Mouse (Mus musculus): ENCODE measurements at regions not wholly inside any gene's neighbourhood (a gene's known extent, or its start where the extent isn't known, plus 50 kb on each side); places are given as distances from the start of the nearest gene placed in this dataset.

- H3K27ac ChIP-seq: peak overlapping the region; percentile 17; the same call in 1 of the 2 replicates
- ATAC-seq: peak; percentile 71
- no peak overlapping the region for H3K4me3 ChIP-seq (replicated peaks)
- H3K27me3 ChIP-seq (replicated peaks): no peaks in the 10 kb centered on the region
- WGBS: 24% methylated on average over 12 of the region's 12 CpGs
- H3K36me3 ChIP-seq: no peaks in the 10 kb centered on the region
- H3K9ac ChIP-seq: no peak overlapping the region
- H3K9me3 ChIP-seq: no peaks in the 10 kb centered on the region
- peaks cover 7% of the 10 kb centered on the region; the same call in 1 of the 2 replicates for H3K4me1 ChIP-seq (replicated peaks)
- no peak overlapping the region for H3K4me2 ChIP-seq (replicated peaks)
These were observed 218.7 kb upstream of the Camk1g start for GRCm38 (mm10) chr1:193588477-193589464.

- no peak overlapping the region for H3K4me3 ChIP-seq (replicated peaks)
- peaks cover 7% of the 10 kb centered on the region; the same call in 1 of the 2 replicates for H3K4me1 ChIP-seq (replicated peaks)
- H3K9me3 ChIP-seq: no peaks in the 10 kb centered on the region
- H3K27me3 ChIP-seq (replicated peaks): no peaks in the 10 kb centered on the region
- H3K9ac ChIP-seq: no peak overlapping the region
- H3K27ac ChIP-seq: no peak overlapping the region
- no peak overlapping the region for H3K4me2 ChIP-seq (replicated peaks)
- ATAC-seq: no peak
- WGBS: 84% methylated on average over 2 of the region's 2 CpGs
- no peaks in the 10 kb centered on the region for H3K36me3 ChIP-seq
These were observed 217.2 kb upstream of the Camk1g start for GRCm38 (mm10) chr1:193587317-193587716.

- H3K36me3 ChIP-seq: no peaks in the 10 kb centered on the region
- no peak overlapping the region for H3K27ac ChIP-seq
- H3K9ac ChIP-seq: no peak overlapping the region
- ATAC-seq: no peak
- H3K4me3 ChIP-seq (replicated peaks): no peak overlapping the region
- H3K4me1 ChIP-seq (replicated peaks): peaks cover 7% of the 10 kb centered on the region; the same call in 1 of the 2 replicates
- H3K27me3 ChIP-seq (replicated peaks): no peaks in the 10 kb centered on the region
- no peaks in the 10 kb centered on the region for H3K9me3 ChIP-seq
- WGBS: 64% methylated on average over 6 of the region's 6 CpGs
- no peak overlapping the region for H3K4me2 ChIP-seq (replicated peaks)
These were observed 216.8 kb upstream of the Camk1g start for GRCm38 (mm10) chr1:193586896-193587295.

GRCm38 (mm10) chr1:193583791-193584190, 213.7 kb upstream of the Camk1g start:
- H3K27me3 ChIP-seq (replicated peaks): no peaks in the 10 kb centered on the region
- ATAC-seq: no peak
- 85% methylated on average over 2 of the region's 2 CpGs for WGBS
- no peak overlapping the region for H3K9ac ChIP-seq
- no peaks in the 10 kb centered on the region for H3K36me3 ChIP-seq
- no peaks in the 10 kb centered on the region for H3K9me3 ChIP-seq
- H3K4me2 ChIP-seq (replicated peaks): no peak overlapping the region
- peaks cover 2% of the 10 kb centered on the region; the same call in 1 of the 2 replicates for H3K4me1 ChIP-seq (replicated peaks)
- no peak overlapping the region for H3K4me3 ChIP-seq (replicated peaks)
- no peak overlapping the region for H3K27ac ChIP-seq

DNA sequence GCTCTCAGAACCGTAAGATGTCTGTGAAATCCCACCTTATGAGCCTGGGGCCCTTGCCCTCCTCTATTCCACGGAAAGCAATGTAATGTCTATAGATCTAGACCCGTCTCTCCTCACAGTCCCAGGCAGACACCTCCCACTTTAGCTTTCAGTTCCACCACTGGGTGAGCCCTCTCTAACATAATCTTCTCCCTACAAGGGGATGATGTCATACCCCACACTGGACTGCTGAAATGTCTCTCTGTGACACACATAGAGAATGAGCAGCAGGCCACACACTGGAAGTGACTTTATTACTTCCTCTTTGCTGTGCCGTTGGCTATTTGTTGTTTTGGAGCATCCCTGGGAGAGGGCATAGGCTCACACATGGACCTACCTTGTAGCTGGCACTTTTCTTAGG, 210.3 kb upstream of the Camk1g start:
- 62% methylated on average over 4 of the region's 4 CpGs for WGBS
- no peak overlapping the region for H3K4me2 ChIP-seq (replicated peaks)
- no peaks in the 10 kb centered on the region for H3K4me1 ChIP-seq (replicated peaks)
- H3K4me3 ChIP-seq (replicated peaks): no peak overlapping the region
- H3K9ac ChIP-seq: no peak overlapping the region
- no peaks in the 10 kb centered on the region for H3K36me3 ChIP-seq
- H3K27me3 ChIP-seq (replicated peaks): no peaks in the 10 kb centered on the region
- no peak for ATAC-seq
- no peak overlapping the region for H3K27ac ChIP-seq
- no peaks in the 10 kb centered on the region for H3K9me3 ChIP-seq

GRCm38 (mm10) chr1:193579671-193580070, 209.6 kb upstream of the Camk1g start:
- Histone ChIP-seq H3K4me3 (replicated peaks) (no peak overlapping the region), H3K4me2 (replicated peaks) (no peak overlapping the region), H3K9me3 (no peaks in the 10 kb centered on the region), H3K27me3 (replicated peaks) (no peaks in the 10 kb centered on the region), H3K36me3 (no peaks in the 10 kb centered on the region), H3K27ac (no peak overlapping the region), H3K9ac (no peak overlapping the region), H3K4me1 (replicated peaks) (no peaks in the 10 kb centered on the region)
- no peak for ATAC-seq
- 81% methylated on average over 3 of the region's 3 CpGs for WGBS

GRCm38 (mm10) chr1:193578661-193579175, 208.6 kb upstream of the Camk1g start:
- no peaks in the 10 kb centered on the region for H3K36me3 ChIP-seq
- H3K27me3 ChIP-seq (replicated peaks): no peaks in the 10 kb centered on the region
- ATAC-seq: no peak
- H3K4me3 ChIP-seq (replicated peaks): no peak overlapping the region
- H3K4me2 ChIP-seq (replicated peaks): no peak overlapping the region
- no peak overlapping the region for H3K27ac ChIP-seq
- no peaks in the 10 kb centered on the region for H3K4me1 ChIP-seq (replicated peaks)
- 85% methylated on average over 2 of the region's 2 CpGs for WGBS
- no peak overlapping the region for H3K9ac ChIP-seq
- no peaks in the 10 kb centered on the region for H3K9me3 ChIP-seq

DNA sequence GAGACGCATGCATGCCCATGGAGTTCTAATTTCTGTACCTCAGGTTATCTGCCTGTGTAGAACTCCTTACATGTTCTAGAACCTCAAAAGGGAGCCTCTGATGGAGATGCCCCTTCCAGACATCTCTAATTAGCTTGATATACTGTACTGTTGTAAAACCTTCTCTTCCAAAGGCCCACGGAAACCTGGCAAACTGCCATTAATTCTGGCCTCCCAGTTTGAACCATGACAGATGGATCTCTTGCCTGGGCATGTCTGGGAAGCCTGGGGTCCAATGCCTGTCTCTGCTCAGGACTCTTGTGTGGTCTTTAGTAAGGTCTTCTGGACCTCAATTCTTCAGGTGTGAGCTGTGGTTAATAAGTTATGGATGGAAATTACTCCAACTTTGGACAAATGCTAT, 207.7 kb upstream of the Camk1g start:
- Histone ChIP-seq H3K4me1 (replicated peaks) (no peaks in the 10 kb centered on the region), H3K27me3 (replicated peaks) (no peaks in the 10 kb centered on the region), H3K36me3 (no peaks in the 10 kb centered on the region), H3K4me2 (replicated peaks) (no peak overlapping the region), H3K9me3 (no peaks in the 10 kb centered on the region), H3K9ac (no peak overlapping the region), H3K27ac (no peak overlapping the region), H3K4me3 (replicated peaks) (no peak overlapping the region)
- 67% methylated on average over 2 of the region's 2 CpGs for WGBS
- ATAC-seq: no peak

DNA sequence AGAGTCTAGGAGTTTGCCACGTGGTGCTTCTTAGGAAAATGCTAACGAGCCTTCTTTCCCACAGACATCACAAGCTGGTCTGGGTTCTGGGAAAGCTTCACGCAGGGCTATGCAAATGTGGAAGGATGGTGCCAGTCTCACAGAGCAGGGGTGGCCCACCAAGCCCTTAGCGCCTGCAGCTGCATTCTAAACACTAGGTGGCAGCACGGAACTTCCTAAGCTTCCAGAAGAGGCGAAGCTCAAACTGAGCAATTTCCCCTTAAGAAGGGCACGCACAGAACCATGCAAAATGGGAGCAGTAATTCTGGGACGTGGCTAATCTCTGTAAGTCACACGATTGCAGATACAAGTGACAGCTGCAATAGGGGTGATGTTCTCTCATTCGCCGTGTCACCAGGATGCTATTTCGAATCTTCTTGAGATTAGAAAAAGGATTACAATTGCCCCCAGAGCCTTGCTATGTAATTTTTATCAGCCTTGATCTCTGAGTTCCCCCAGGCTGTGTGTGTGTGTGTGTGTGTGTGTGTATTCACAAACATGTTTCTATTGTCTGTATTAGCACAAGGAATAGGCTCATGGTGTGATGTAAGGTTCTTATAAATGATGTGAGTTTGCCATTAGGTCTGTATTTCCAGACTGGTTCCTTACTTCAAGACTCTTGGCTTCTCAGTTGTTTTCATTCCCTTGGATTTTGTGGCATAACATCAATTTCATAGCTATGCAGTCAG, 206.1 kb upstream of the Camk1g start:
- H3K9ac ChIP-seq: no peak overlapping the region
- no peaks in the 10 kb centered on the region for H3K4me1 ChIP-seq (replicated peaks)
- H3K27ac ChIP-seq: no peak overlapping the region
- no peaks in the 10 kb centered on the region for H3K27me3 ChIP-seq (replicated peaks)
- H3K4me3 ChIP-seq (replicated peaks): no peak overlapping the region
- no peaks in the 10 kb centered on the region for H3K36me3 ChIP-seq
- 8% methylated on average over 12 of the region's 12 CpGs for WGBS
- ATAC-seq: peak; percentile 81
- no peaks in the 10 kb centered on the region for H3K9me3 ChIP-seq
- H3K4me2 ChIP-seq (replicated peaks): no peak overlapping the region

DNA sequence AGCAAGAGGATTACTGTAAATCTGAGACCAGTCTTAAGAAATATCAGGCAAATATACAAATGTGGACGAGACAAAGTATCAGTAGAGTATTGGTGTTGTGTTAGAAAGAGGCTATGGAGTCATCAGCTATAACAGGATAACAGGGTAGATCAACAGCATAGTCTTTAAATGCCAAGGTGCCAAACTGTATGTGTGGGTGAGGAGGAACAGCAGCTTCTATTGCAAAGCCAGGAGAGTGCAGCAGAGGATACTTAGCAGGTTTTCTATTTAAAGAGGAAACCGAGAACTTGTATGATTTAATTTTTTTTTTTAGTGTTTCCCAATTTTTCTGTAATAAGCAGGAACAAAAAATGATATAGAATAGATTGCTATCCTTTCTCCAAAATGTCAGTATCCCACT, 202.7 kb upstream of the Camk1g start:
- Histone ChIP-seq H3K9ac (no peak overlapping the region), H3K27me3 (replicated peaks) (no peaks in the 10 kb centered on the region), H3K4me1 (replicated peaks) (no peaks in the 10 kb centered on the region), H3K4me3 (replicated peaks) (no peak overlapping the region), H3K4me2 (replicated peaks) (no peak overlapping the region), H3K27ac (no peak overlapping the region), H3K36me3 (no peaks in the 10 kb centered on the region), H3K9me3 (no peaks in the 10 kb centered on the region)
- WGBS: 72% methylated on average over 2 of the region's 2 CpGs
- ATAC-seq: no peak

GRCm38 (mm10) chr1:193572411-193572810, 202.3 kb upstream of the Camk1g start:
- no peaks in the 10 kb centered on the region for H3K4me1 ChIP-seq (replicated peaks)
- H3K27me3 ChIP-seq (replicated peaks): no peaks in the 10 kb centered on the region
- H3K4me3 ChIP-seq (replicated peaks): no peak overlapping the region
- H3K4me2 ChIP-seq (replicated peaks): no peak overlapping the region
- no peak for ATAC-seq
- WGBS: 92% methylated on average over 3 of the region's 3 CpGs
- H3K36me3 ChIP-seq: no peaks in the 10 kb centered on the region
- no peak overlapping the region for H3K27ac ChIP-seq
- no peak overlapping the region for H3K9ac ChIP-seq
- no peaks in the 10 kb centered on the region for H3K9me3 ChIP-seq

DNA sequence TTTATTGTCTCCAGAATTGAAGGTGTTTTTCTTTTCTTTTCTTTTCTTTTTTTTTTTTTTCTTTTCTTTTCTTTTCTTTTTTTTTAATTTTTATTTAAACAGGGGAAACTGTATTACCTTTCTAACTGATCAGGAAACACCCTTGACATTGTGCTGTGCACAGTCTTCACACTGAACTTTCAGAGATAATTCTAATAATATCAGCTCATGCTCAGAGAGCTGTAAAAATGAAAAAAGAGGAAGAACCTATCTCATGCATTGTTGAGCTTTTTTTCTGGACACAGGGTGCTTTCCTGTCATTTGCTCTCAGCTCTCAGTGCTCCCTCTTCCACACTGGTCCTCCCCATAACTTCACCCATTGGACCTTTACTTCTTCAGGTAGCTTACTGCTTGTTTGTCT, 201.0 kb upstream of the Camk1g start:
- H3K9me3 ChIP-seq: no peaks in the 10 kb centered on the region
- H3K4me3 ChIP-seq (replicated peaks): no peak overlapping the region
- no peak for ATAC-seq
- H3K36me3 ChIP-seq: no peaks in the 10 kb centered on the region
- no peaks in the 10 kb centered on the region for H3K4me1 ChIP-seq (replicated peaks)
- H3K9ac ChIP-seq: no peak overlapping the region
- no peak overlapping the region for H3K27ac ChIP-seq
- no peak overlapping the region for H3K4me2 ChIP-seq (replicated peaks)
- H3K27me3 ChIP-seq (replicated peaks): no peaks in the 10 kb centered on the region
